Mouse (Mus musculus) forebrain, embryonic 14.5 days (tissue): ENCODE results near the gene Mgat4e. TPM values are rescaled to one million over a fixed set of nuclear protein-coding genes. Genes with fewer than 3 reads are reported as not detected.

Source experiments
- ATAC-seq: fragments of 200-750 bp; cut with Nextera tagmentation; 2 replicates; pipeline ENCODE4 v1.8.0; 2017; ENCODE audit warnings: mild to moderate bottlenecking, moderate library complexity
- DNase-seq: peaks from one replicate; pipeline ENCODE4 v3.0.0-alpha.2; 2015; ENCODE audit warnings: low spot score
- H3K27ac ChIP-seq: fragments of 300-500 bp; sonication (generic); 2 replicates; pipeline ENCODE4 v1.5.1; 2014; ENCODE audit warnings: low read depth, mild to moderate bottlenecking, control low read depth, low read length, moderate library complexity
- H3K27me3 ChIP-seq: fragments of 300-500 bp; sonication (generic); replicated peaks from 2 replicates; pipeline ENCODE4 v1.6.1; 2014; ENCODE audit warnings: low read length, control low read depth, mixed read lengths; ENCODE audit not compliant: control insufficient read depth, insufficient read depth
- H3K36me3 ChIP-seq: fragments of 300-500 bp; sonication (generic); 2 replicates; pipeline ENCODE4 v1.6.1; 2014; ENCODE audit warnings: low read length, control low read depth; ENCODE audit not compliant: control insufficient read depth, insufficient read depth
- H3K4me1 ChIP-seq: fragments of 300-500 bp; sonication (generic); 2 replicates; pipeline ENCODE4 v1.6.1; 2014; ENCODE audit warnings: antibody characterized with exemption, low read length, control low read depth; ENCODE audit not compliant: control insufficient read depth, insufficient read depth
- H3K4me2 ChIP-seq: fragments of 300-500 bp; sonication (generic); 2 replicates; pipeline ENCODE4 v1.6.1; 2014; ENCODE audit warnings: mild to moderate bottlenecking, control low read depth, low read length
- H3K4me3 ChIP-seq: fragments of 300-500 bp; sonication (generic); 2 replicates; pipeline ENCODE4 v1.5.1; 2014; ENCODE audit warnings: low read depth, low read length, control low read depth
- H3K9ac ChIP-seq: fragments of 300-500 bp; sonication (generic); 2 replicates; pipeline ENCODE4 v1.6.1; 2014; ENCODE audit warnings: mild to moderate bottlenecking, low read length, control low read depth, moderate library complexity
- H3K9me3 ChIP-seq: fragments of 300-500 bp; sonication (generic); replicated peaks from 2 replicates; pipeline ENCODE4 v1.6.1; 2016; ENCODE audit warnings: low read length, control low read depth, mixed read lengths; ENCODE audit not compliant: control insufficient read depth
- WGBS: fragments of 180-500 bp; shearing (Covaris S2); extraction: QIAGEN DNeasy Blood & Tissue Kit; methylation state at CpG from one replicate; pipeline ENCODE4 v1.1.7; 2014; 5-methylcytosine and 5-hydroxymethylcytosine counted together
- polyA plus RNA-seq: library from polyadenylated mRNA; unstranded; fragments of >200 nt; fragmentation: Nextera tagmentation; extraction: Ambion mirVana; gene quantifications from 2 replicates; pipeline ENCODE4 v1.2.1, GENCODE M21; 2014

Gene Mgat4e
- polyA plus RNA-seq, 1 experiment from 2014 or later: not detected

DNA sequence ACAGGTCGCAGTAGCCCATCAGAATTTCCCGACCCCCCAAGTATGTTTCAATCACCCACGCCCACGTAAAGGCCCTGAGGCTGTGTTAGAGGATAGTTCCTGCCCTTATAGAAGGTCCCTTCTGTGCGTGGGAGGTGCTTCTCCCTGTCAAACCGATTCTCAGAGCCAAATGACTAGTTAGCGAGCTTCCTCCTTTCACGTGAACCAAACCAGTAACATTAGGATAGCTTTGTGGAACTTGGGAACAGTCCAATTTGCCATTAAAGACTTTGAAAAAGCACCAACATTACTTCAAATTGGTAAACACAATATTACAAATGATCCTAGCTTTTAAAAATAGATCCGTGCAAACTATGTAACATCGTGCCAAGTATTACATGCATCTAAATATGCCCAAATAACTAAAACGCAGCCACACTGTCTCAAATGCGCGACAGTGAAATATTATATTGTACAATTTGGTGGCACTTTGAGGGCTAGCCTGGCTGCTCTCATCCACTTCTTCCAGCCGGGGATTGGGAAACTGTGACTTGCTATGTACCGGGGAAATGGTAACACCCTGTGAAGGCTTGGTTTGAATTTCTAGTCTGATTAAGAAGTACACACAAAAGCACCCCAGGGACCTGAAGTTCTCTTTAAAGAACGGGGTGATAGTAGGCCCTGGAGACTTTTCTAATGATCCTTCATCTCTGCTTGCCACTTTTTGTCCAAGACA, 35.4 kb downstream of the Mgat4e start:
- Histone ChIP-seq H3K27me3 (peaks cover 24% of the 10 kb centered on the region), H3K27ac (no peak overlapping the region), H3K36me3 (peaks cover 3% of the 10 kb centered on the region; the same call in 1 of the 2 replicates), H3K9me3 (no peaks in the 10 kb centered on the region), H3K4me3 (peak overlapping the region; percentile 30; the same call in 1 of the 2 replicates), H3K4me2 (peak overlapping the region; percentile 61), H3K4me1 (peaks cover 8% of the 10 kb centered on the region; the same call in 1 of the 2 replicates), H3K9ac (no peak overlapping the region)
- DNase-seq (no peak), ATAC-seq (no peak)
- 40% methylated on average over 16 of the region's 16 CpGs for WGBS

DNA sequence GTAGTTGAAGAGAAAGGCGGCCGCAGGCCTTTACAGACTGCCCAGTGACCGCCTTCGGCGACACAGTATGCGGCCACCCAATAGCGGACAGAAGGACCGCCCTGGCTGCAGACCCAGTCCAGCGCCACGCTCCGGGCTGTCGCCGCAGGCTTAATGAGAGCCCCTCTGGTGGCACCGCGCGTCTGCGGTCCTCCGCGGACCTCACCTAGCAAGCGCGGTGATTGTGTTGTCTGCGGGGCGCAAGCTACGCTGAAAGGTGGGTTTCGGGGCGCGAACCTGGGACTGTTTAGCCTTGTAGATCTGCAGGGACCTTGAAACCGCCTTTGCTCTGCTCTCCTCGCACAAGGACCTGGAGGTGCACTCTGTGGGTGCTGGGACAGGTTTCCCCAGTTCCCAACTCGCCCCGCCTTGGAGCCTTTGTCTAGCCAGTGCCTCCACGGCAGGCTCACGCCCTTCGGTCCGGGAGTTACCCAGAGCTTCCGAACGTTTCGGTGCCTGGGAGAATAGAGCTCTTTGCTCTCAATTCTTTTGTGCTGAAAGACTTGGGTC, 36.1 kb downstream of the Mgat4e start:
- Histone ChIP-seq H3K4me3 (peak overlapping the region; percentile 30), H3K27ac (no peak overlapping the region), H3K9me3 (no peaks in the 10 kb centered on the region), H3K36me3 (peaks cover 6% of the 10 kb centered on the region), H3K4me1 (peaks cover 8% of the 10 kb centered on the region; the same call in 1 of the 2 replicates), H3K27me3 (peaks cover 24% of the 10 kb centered on the region), H3K9ac (peak overlapping the region; percentile 54), H3K4me2 (peak overlapping the region; percentile 61)
- ATAC-seq (no peak), DNase-seq (peak; percentile 29)
- 2% methylated on average over 38 of the region's 38 CpGs for WGBS

DNA sequence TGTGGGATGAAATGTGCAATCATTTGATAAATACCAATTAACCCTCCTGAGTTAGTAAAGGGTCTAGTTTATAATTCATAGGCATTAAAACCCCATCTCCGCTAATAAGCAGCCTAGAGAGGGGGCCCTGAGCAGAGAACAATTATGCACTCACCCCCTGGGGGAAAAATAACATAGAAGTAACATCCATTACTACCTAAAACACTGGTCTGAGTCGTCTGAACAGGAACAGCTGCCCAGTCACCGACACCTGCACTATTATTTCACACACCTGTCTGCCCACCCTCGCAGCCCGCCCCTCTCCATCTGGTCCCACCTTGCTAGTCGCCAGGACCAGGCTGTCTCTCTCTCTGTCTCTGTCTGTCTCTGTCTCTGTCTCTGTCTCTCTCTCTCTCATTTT, 36.9 kb downstream of the Mgat4e start:
- Histone ChIP-seq H3K4me2 (peak overlapping the region; percentile 61; the same call in 1 of the 2 replicates), H3K27me3 (peaks cover 24% of the 10 kb centered on the region), H3K4me3 (no peak overlapping the region), H3K36me3 (peaks cover 14% of the 10 kb centered on the region), H3K27ac (no peak overlapping the region), H3K4me1 (peaks cover 8% of the 10 kb centered on the region; the same call in 1 of the 2 replicates), H3K9me3 (no peaks in the 10 kb centered on the region), H3K9ac (no peak overlapping the region)
- ATAC-seq (no peak), DNase-seq (no peak)
- 45% methylated on average over 6 of the region's 6 CpGs for WGBS

DNA sequence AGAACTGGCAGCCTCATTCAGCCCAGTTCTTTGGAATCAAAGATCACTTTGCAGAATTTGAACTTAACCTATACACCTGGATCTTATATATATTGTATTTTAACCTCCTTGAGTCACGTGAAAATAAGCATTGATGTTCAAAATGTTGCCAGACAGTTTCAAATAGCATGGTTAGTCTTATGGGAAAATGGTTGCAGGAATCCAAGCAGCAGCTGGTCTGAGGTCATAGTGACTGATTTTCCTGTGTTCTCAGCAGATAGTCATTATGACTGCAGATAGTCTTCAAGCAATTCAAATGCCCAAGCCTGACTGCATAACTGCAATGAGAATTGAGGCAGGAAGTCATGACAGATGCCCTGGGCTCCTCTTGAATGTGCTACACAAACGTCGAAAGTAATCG, 37.3 kb downstream of the Mgat4e start:
- Histone ChIP-seq H3K36me3 (peaks cover 18% of the 10 kb centered on the region), H3K4me2 (no peak overlapping the region), H3K27me3 (peaks cover 24% of the 10 kb centered on the region), H3K9me3 (no peaks in the 10 kb centered on the region), H3K27ac (no peak overlapping the region), H3K4me3 (no peak overlapping the region), H3K4me1 (peaks cover 8% of the 10 kb centered on the region; the same call in 1 of the 2 replicates), H3K9ac (no peak overlapping the region)
- no peak for ATAC-seq
- peak; percentile 22 for DNase-seq
- 50% methylated on average over 4 of the region's 4 CpGs for WGBS

- peaks cover 8% of the 10 kb centered on the region; the same call in 1 of the 2 replicates for H3K4me1 ChIP-seq
- ATAC-seq (no peak), DNase-seq (no peak)
- H3K27me3 ChIP-seq: peaks cover 24% of the 10 kb centered on the region
- H3K9ac ChIP-seq: no peak overlapping the region
- peaks cover 33% of the 10 kb centered on the region for H3K36me3 ChIP-seq
- no peaks in the 10 kb centered on the region for H3K9me3 ChIP-seq
- 73% methylated on average over 7 of the region's 7 CpGs for WGBS
- no peak overlapping the region for H3K27ac ChIP-seq
- H3K4me2 ChIP-seq: no peak overlapping the region
- H3K4me3 ChIP-seq: no peak overlapping the region
Observed at GRCm38 (mm10) chr1:134510018-134510417, 39.5 kb downstream of the Mgat4e start.

DNA sequence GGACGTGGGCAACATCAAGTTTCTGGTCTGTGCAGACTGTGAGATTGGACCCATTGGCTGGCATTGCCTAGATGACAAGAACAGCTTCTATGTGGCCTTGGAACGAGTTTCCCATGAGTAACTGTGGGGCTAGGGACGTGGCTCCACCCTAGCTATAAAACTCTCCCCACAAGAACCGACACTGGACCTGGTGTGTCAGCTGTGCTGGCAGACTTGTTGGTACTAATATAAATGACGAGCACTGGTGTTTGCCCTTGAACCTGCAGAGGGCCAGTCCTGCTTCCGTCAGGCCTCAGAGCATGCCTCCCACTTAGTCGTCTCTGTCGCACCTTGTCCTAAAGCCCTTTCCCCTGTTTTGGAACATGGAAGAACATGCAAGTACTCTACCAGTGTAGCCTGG, 43.3 kb downstream of the Mgat4e start:
- Histone ChIP-seq H3K4me3 (no peak overlapping the region), H3K27ac (no peak overlapping the region), H3K27me3 (no peaks in the 10 kb centered on the region), H3K9ac (no peak overlapping the region), H3K36me3 (peaks cover 42% of the 10 kb centered on the region), H3K4me2 (no peak overlapping the region), H3K9me3 (no peaks in the 10 kb centered on the region), H3K4me1 (no peaks in the 10 kb centered on the region)
- ATAC-seq (no peak), DNase-seq (no peak)
- 95% methylated on average over 8 of the region's 8 CpGs for WGBS

- Histone ChIP-seq H3K9me3 (no peaks in the 10 kb centered on the region), H3K9ac (no peak overlapping the region), H3K27me3 (no peaks in the 10 kb centered on the region), H3K27ac (no peak overlapping the region), H3K4me3 (no peak overlapping the region), H3K4me1 (peaks cover under 1% of the 10 kb centered on the region; the same call in 1 of the 2 replicates), H3K36me3 (peaks cover 11% of the 10 kb centered on the region), H3K4me2 (no peak overlapping the region)
- DNase-seq: no peak
- no peak for ATAC-seq
- WGBS: 94% methylated on average over 1 of the region's 1 CpGs
Observed at GRCm38 (mm10) chr1:134500916-134501315, 48.6 kb downstream of the Mgat4e start.

DNA sequence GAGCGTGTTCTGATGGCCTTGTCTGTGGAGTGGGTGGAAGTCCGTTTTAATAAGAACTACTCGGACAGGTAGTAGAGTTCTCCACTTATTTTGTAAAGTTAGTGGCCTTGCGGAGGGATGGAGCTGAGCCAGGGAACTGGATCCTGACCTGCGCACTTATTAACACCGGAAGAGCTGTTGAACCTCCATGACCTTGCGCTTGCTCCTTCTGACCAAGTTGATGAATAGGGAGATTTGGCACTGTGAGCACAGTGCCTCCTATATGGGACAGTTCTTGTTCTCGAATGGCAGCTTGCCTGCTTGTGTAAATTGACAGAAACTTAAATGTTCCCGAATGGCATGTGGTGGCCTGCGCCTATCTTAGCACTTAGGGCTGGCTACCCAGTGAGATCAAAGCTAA, 53.5 kb downstream of the Mgat4e start:
- Histone ChIP-seq H3K4me2 (no peak overlapping the region), H3K27ac (no peak overlapping the region), H3K9ac (no peak overlapping the region), H3K9me3 (no peaks in the 10 kb centered on the region), H3K36me3 (peaks cover under 1% of the 10 kb centered on the region; the same call in 1 of the 2 replicates), H3K27me3 (no peaks in the 10 kb centered on the region), H3K4me1 (peaks cover 11% of the 10 kb centered on the region; the same call in 1 of the 2 replicates), H3K4me3 (no peak overlapping the region)
- DNase-seq (no peak), ATAC-seq (no peak)
- WGBS: 88% methylated on average over 10 of the region's 10 CpGs

- peak overlapping the region; percentile 72 for H3K9ac ChIP-seq
- H3K27ac ChIP-seq: peak overlapping the region; percentile 86; the same call in 1 of the 2 replicates
- no peak for DNase-seq
- peak overlapping the region; percentile 62 for H3K4me3 ChIP-seq
- H3K36me3 ChIP-seq: peaks cover 4% of the 10 kb centered on the region; the same call in 1 of the 2 replicates
- no peaks in the 10 kb centered on the region for H3K9me3 ChIP-seq
- ATAC-seq: no peak
- no peaks in the 10 kb centered on the region for H3K27me3 ChIP-seq
- H3K4me1 ChIP-seq: peaks cover 11% of the 10 kb centered on the region; the same call in 1 of the 2 replicates
- 25% methylated on average over 5 of the region's 5 CpGs for WGBS
- peak overlapping the region; percentile 72 for H3K4me2 ChIP-seq
Observed at GRCm38 (mm10) chr1:134495216-134495539, 54.3 kb downstream of the Mgat4e start.
